Mouse (Mus musculus) neural tube, embryonic 12.5 days (tissue): Measurements from ENCODE around the gene Diras1. TPM values are rescaled to one million over a fixed set of nuclear protein-coding genes. Genes with fewer than 3 reads are reported as not detected.
A peak's percentile ranks its signal among the peaks of the same experiment; 100 is the strongest.
"Not testable (repeated sequence)": the region's sequence is repeated elsewhere in the genome, so short reads cannot be mapped to it uniquely, and the experiment has no call there.

Experiments used
- ATAC-seq: fragments of 200-750 bp; cut with Nextera tagmentation; 2 replicates; pipeline ENCODE4 v1.8.0; 2017; ENCODE audit warnings: low read depth, mild to moderate bottlenecking, moderate TSS enrichment, moderate library complexity; ENCODE audit not compliant: low FRiP score
- H3K27ac ChIP-seq: fragments of 300-500 bp; sonication (generic); 2 replicates; pipeline ENCODE4 v1.5.1; 2016
- H3K27me3 ChIP-seq: fragments of 300-500 bp; sonication (generic); replicated peaks from 2 replicates; pipeline ENCODE4 v1.6.1; 2016; ENCODE audit warnings: mild to moderate bottlenecking
- H3K36me3 ChIP-seq: fragments of 300-500 bp; sonication (generic); 2 replicates; pipeline ENCODE4 v1.6.1; 2016; ENCODE audit warnings: mild to moderate bottlenecking
- H3K4me1 ChIP-seq: fragments of 300-500 bp; sonication (generic); 2 replicates; pipeline ENCODE4 v1.6.1; 2016
- H3K4me2 ChIP-seq: fragments of 300-500 bp; sonication (generic); replicated peaks from 2 replicates; pipeline ENCODE4 v1.6.1; 2016; ENCODE audit warnings: mild to moderate bottlenecking
- H3K4me3 ChIP-seq: fragments of 300-500 bp; sonication (generic); 2 replicates; pipeline ENCODE4 v1.5.1; 2016
- H3K9ac ChIP-seq: fragments of 300-500 bp; sonication (generic); 2 replicates; pipeline ENCODE4 v1.6.1; 2016; ENCODE audit warnings: mild to moderate bottlenecking
- H3K9me3 ChIP-seq: fragments of 300-500 bp; sonication (generic); 2 replicates; pipeline ENCODE4 v1.6.1; 2016; ENCODE audit warnings: mild to moderate bottlenecking
- WGBS: fragments of 180-500 bp; shearing (Covaris S2); methylation state at CpG from one replicate; pipeline ENCODE4 v1.1.7; 2016; 5-methylcytosine and 5-hydroxymethylcytosine counted together
- polyA plus RNA-seq: library from polyadenylated mRNA; unstranded; fragments of >200 nt; fragmentation: Nextera tagmentation; extraction: Ambion mirVana; gene quantifications from 2 replicates; pipeline ENCODE4 v1.2.1, GENCODE M21; 2016

Diras1 gene
- polyA plus RNA-seq, 1 experiment from 2014 or later, result 16.6 TPM

DNA sequence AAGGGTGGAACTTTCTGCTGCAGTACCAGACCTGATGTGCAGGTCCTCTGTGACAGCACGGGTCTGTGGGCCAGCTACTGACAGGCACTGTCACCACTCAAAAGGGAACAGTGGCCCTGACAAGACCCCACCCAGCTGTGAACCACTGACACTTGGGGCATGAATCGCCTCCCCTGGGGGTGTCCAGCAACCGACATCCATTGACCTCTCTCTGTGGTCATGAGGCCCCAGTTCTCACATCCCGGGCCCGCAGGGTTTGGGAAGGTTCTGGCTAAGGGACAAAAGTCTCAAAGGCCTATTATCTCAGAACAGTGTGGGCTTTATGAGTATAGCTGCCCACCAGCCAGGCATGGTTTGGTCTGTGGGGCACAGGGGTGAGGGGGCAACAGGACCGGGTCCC is 29.7 kb upstream of the Diras1 start:
- WGBS, result 81% methylated on average over 6 of the region's 6 CpGs
- no peak overlapping the region for H3K4me2 ChIP-seq
- no peak overlapping the region for H3K9ac ChIP-seq

DNA sequence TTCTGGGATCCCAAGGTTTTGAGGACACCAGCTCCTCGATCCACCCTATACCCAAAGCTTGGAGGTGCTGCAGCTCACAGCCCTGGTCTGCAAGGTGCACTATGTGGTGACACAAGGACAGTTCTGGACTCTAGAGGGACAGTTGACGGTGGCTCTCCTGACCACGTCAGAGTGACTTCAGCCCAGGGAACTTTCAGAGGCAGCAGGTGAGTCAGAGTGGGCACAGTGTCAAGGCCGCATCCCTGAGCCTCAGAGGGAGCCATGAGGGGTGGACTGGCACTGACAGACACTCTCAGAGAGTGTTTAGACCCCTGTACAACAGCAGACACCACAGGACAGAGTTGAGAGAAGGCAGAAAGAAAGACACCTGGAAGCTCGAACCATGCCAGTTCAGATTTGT is 27.1 kb upstream of the Diras1 start:
- Histone ChIP-seq H3K4me3 (no peak overlapping the region), H3K36me3 (peaks cover 66% of the 10 kb centered on the region), H3K4me1 (peaks cover 20% of the 10 kb centered on the region), H3K9me3 (no peaks in the 10 kb centered on the region), H3K27ac (no peak overlapping the region), H3K27me3 (no peaks in the 10 kb centered on the region), H3K9ac (no peak overlapping the region), H3K4me2 (no peak overlapping the region)
- WGBS, result 93% methylated on average over 5 of the region's 5 CpGs
- no peak for ATAC-seq

More for the DNA sequence above, 29.7 kb upstream of the Diras1 start:
- H3K27me3 ChIP-seq, result no peaks in the 10 kb centered on the region
- H3K4me3 ChIP-seq, result no peak overlapping the region
- H3K36me3 ChIP-seq, result peaks cover 48% of the 10 kb centered on the region
- H3K27ac ChIP-seq, result no peak overlapping the region
- ATAC-seq, result no peak
- no peaks in the 10 kb centered on the region for H3K9me3 ChIP-seq
- peaks cover 39% of the 10 kb centered on the region for H3K4me1 ChIP-seq

DNA sequence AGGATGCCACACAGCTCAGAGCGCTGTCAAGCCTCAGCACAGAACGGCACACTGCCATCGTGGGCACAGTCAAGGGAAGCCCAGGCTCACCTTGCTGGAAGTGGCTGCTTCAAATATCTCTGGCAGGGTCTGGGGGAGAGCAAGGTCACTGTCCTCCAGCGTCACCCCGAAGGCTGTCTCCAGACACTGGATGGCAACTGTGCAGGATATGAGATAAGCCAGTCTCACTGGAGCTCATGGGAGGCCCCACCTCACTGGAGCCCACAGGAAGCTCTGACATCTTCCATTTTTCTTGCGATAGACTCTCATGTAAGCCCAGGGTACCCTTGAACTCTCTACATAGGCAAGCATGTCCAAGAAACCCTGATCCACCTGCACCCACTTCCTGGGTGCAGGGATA is 25.7 kb upstream of the Diras1 start:
- WGBS, result 97% methylated on average over 6 of the region's 6 CpGs
- Histone ChIP-seq H3K36me3 (peaks cover 76% of the 10 kb centered on the region), H3K27ac (no peak overlapping the region), H3K4me1 (peaks cover 6% of the 10 kb centered on the region; the same call in 1 of the 2 replicates), H3K27me3 (no peaks in the 10 kb centered on the region), H3K4me3 (no peak overlapping the region), H3K9ac (no peak overlapping the region), H3K4me2 (no peak overlapping the region), H3K9me3 (no peaks in the 10 kb centered on the region)
- no peak for ATAC-seq

DNA sequence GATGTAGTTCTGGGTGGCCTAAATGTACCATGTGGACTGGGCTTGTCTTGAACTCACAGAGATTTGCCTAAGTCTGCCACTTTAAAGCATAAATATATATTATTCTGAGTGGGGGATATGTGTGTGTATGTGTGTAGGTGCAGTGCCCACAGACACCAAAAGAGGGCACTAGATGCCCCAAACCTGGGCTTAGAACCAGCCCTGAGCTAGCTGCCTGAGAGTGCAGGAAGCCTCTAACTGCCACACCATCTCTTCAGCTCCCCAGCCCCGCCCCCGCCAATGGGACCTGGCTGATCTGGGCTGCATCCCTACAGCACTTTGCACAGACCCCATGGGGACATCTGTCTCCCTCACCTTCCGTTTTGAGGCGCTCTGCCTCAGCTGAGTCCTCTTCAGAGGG is 25.2 kb upstream of the Diras1 start:
- Histone ChIP-seq H3K27me3 (no peaks in the 10 kb centered on the region), H3K36me3 (peaks cover 81% of the 10 kb centered on the region), H3K4me2 (no peak overlapping the region), H3K27ac (no peak overlapping the region), H3K9me3 (no peaks in the 10 kb centered on the region), H3K4me1 (peaks cover 5% of the 10 kb centered on the region; the same call in 1 of the 2 replicates), H3K9ac (no peak overlapping the region), H3K4me3 (no peak overlapping the region)
- no peak for ATAC-seq
- 91% methylated on average over 4 of the region's 4 CpGs for WGBS

DNA sequence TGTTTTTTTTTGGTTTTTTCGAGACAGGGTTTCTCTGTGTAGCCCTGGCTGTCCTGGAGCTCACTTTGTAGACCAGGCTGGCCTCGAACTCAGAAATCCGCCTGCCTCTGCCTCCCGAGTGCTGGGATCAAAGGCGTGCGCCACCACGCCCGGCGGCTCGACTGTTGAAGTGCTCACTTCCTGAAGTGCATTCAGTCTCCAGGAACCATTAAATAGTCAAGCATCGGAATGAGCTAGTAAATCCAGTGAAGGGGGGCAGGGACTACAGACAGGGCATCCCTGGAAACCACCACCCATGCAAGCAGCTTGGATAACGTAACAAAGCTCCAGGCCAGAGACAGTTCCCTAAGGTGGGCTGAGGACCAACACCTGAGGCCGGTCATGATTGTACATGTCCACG is 19.8 kb upstream of the Diras1 start:
- H3K9me3 ChIP-seq, H3K4me3 ChIP-seq, H3K27ac ChIP-seq, ATAC-seq, H3K27me3 ChIP-seq, H3K4me2 ChIP-seq, H3K9ac ChIP-seq, H3K4me1 ChIP-seq: not testable (repeated sequence)
- H3K36me3 ChIP-seq, result peaks cover 79% of the 10 kb centered on the region
- 94% methylated on average over 14 of the region's 14 CpGs for WGBS

DNA sequence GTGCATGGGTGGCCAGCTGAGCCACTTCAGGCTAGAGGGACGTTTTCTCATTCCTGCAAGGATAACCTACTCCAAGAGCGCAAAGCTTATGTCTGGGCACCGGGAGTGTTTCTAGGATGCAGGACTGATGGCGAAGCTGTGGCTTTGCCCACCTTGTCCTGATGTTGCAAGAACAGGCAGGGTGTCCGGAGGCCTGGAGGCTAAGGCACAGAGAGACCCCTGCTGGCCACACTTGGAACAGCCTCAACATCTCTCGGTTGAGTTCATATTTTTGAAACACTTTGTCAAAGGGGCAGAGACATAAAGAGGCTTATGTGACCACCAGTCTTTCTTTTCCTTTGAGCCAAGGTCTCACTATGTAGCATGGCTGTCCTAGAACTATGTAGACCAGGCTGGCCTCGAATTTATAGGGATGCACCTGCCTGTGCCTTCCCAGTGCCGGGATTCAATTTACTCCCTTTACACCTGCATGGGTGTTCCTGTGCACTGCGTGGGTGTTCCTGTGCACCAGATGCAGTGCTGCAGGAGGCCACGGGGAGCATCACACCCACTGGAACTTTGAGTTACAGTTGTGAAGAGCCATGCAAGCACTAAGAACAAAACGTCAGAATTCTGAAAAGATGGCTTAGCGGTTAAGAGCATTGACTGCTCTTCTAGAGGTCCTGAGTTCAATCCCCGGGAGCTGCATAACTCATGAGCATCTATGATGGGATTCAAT is 16.2 kb upstream of the Diras1 start:
- Histone ChIP-seq H3K27ac (no peak overlapping the region), H3K4me1 (no peaks in the 10 kb centered on the region), H3K36me3 (peaks cover 42% of the 10 kb centered on the region), H3K27me3 (no peaks in the 10 kb centered on the region), H3K4me3 (no peak overlapping the region), H3K4me2 (no peak overlapping the region), H3K9ac (no peak overlapping the region), H3K9me3 (no peaks in the 10 kb centered on the region)
- 36% methylated on average over 13 of the region's 13 CpGs for WGBS
- ATAC-seq, result no peak

DNA sequence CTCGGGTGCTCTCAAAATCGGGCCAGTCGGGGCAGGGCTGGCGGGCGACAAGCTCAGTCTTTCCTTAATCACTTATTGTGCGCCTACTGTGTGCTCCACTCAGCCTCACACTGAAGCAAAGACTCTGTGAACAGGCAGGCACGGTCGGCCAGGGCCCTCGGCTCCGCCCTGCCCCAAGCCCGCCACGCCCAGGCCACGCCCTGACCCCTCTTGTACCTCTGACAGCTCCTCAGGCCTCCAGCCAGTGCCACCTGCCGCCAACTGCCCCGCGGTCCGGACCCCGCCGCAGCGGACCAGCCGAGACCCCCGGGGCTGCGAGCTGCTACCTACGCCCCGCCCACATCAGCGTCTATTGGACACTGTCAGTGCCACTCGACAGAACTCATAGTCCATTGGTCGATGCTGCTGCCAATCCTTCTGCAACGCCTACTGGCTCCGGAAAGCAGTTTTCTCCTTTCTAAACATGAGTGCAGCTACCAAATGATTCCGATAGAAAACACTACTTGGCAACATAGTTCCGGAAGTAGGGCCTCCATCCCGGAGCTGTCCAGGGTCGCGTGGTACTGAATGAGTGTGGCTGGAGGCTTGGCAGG is 11.6 kb upstream of the Diras1 start, which contains the start of gene Slc39a3:
Slc39a3 (minus strand) TSS at position 439 of the 593 bp plus-strand sequence.
- peak within 1 kb of the TSS; percentile 82 for H3K4me3 ChIP-seq
- H3K4me2 ChIP-seq, result peak within 1 kb of the TSS; percentile 71
- ATAC-seq, result peak; percentile 99
- H3K4me1 ChIP-seq, result peaks cover 5% of the 10 kb centered on the region; the same call in 1 of the 2 replicates
- peak within 1 kb of the TSS; percentile 73 for H3K9ac ChIP-seq
- 1% methylated on average over 35 of the region's 35 CpGs for WGBS
- no peaks in the 10 kb centered on the region for H3K27me3 ChIP-seq
- no peaks in the 10 kb centered on the region for H3K9me3 ChIP-seq
- no peak within 1 kb of the TSS for H3K27ac ChIP-seq
- H3K36me3 ChIP-seq, result peaks cover 21% of the 10 kb centered on the region

DNA sequence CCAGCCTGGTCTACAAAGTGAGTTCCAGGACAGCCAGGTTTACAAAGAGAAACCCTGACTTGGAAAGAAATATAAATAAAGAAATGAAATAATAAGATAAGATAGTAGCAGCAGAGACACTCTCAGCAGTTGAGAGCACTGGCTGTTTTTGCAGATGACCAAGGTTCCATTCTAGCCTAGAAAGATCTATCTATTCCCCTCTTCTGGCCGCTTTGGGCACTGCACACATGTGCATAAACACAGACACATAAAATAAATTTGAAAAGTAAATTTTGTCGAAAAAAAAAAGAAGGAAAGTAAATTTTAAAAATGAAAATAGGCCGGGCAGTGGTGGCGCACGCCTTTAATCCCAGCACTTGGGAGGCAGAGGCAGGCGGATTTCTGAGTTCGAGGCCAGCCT is 10.8 kb upstream of the Diras1 start:
- Histone ChIP-seq H3K27me3 (no peaks in the 10 kb centered on the region), H3K36me3 (peaks cover 29% of the 10 kb centered on the region), H3K4me2 (no peak overlapping the region), H3K4me1 (peaks cover 5% of the 10 kb centered on the region; the same call in 1 of the 2 replicates), H3K27ac (no peak overlapping the region), H3K9me3 (no peaks in the 10 kb centered on the region), H3K9ac (no peak overlapping the region), H3K4me3 (no peak overlapping the region)
- WGBS, result 76% methylated on average over 7 of the region's 7 CpGs
- no peak for ATAC-seq

DNA sequence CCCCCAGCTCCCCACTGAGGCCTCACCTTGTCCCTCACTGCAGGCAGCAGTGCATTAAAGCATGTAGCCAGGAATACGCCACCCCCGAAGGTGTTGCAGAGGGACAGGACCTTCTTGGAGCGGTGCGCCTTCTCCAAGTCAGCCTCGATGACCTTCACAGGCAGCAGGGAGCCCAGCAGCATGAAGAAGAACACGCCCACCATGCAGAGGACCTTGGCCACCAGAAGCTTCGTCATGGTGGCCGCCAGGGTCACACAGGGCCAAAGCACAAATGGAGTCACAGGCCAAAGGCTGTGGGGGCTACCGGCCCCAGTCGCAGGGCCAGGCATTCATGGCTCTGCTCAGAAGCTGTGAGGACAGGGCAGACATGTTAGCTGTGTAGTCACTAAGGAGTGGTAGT is 8.1 kb upstream of the Diras1 start:
- no peak overlapping the region for H3K27ac ChIP-seq
- 83% methylated on average over 10 of the region's 10 CpGs for WGBS
- peaks cover 9% of the 10 kb centered on the region for H3K4me1 ChIP-seq
- H3K36me3 ChIP-seq, result peaks cover 44% of the 10 kb centered on the region
- no peaks in the 10 kb centered on the region for H3K9me3 ChIP-seq
- no peak overlapping the region for H3K4me2 ChIP-seq
- H3K4me3 ChIP-seq, result no peak overlapping the region
- no peaks in the 10 kb centered on the region for H3K27me3 ChIP-seq
- no peak for ATAC-seq
- no peak overlapping the region for H3K9ac ChIP-seq

DNA sequence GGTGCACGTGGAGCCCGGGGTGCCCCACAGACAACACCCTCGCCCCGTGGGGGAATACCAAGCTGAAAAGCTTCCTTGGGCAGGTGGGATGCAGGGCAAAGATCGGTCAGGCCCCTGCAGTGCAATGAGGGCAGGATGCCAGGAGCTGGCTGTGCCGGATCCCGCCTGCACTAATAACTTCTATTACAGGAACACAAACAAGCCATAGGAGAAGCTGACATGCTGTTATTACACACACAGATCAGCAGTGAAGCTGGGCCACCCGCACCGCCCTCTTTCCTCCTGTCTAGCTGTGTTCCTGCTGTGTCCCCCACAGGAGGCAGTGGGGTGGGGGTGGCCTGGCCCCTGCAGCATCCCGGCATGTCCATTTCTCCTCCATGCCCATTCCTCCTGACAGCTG is 3.6 kb upstream of the Diras1 start:
- 77% methylated on average over 10 of the region's 10 CpGs for whole genome bisulfite sequencing
- Histone ChIP-seq H3K27ac (no peak overlapping the region), H3K4me3 (no peak overlapping the region), H3K27me3 (peaks cover 18% of the 10 kb centered on the region), H3K4me1 (peaks cover 14% of the 10 kb centered on the region), H3K9me3 (no peaks in the 10 kb centered on the region), H3K4me2 (no peak overlapping the region), H3K36me3 (peaks cover 42% of the 10 kb centered on the region), H3K9ac (no peak overlapping the region)
- ATAC-seq, result no peak

DNA sequence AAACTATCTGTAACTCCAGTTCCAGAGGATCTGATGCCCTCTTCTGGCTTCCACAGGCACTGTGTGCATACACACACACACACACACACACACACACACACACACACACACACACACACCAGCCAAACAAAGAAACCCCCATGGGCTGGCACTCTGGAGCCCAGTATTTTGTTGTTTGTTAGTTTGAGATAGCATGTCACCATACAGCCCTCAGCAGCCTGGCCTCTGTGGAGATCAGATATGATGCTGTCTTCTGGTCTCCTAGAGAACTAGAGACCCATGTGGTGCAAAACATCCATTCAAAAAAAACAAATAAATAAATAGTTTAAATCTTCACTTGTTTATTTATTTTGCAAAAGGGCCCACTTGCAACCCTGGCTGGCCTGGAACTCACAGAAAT is 2.8 kb upstream of the Diras1 start:
- H3K36me3 ChIP-seq, result peaks cover 34% of the 10 kb centered on the region
- H3K9ac ChIP-seq, result no peak overlapping the region
- no peaks in the 10 kb centered on the region for H3K9me3 ChIP-seq
- H3K4me3 ChIP-seq, result no peak overlapping the region
- no peak overlapping the region for H3K4me2 ChIP-seq
- ATAC-seq, result no peak
- H3K4me1 ChIP-seq, result peaks cover 14% of the 10 kb centered on the region
- H3K27ac ChIP-seq, result no peak overlapping the region
- H3K27me3 ChIP-seq, result peaks cover 25% of the 10 kb centered on the region

DNA sequence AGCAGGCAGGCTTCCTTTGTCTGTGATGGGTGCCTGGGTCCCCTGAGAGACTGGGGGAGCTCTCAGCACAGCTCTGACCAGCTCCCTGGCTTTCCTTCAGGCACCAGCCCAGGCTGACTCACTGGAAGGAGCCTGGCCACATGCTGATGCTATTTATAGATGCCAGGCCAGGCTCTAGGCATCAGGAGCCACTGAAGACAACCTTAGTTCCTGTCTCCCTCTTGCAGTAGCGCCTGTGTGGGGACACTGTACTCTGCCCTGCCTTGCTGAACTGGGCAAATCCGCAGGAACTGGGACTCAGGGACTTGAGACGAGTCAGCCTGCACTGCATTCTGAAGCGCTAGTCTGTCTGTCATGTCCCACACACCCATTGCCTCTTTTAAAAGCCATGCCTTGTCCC is 1.9 kb upstream of the Diras1 start:
- H3K9ac ChIP-seq, result no peak overlapping the region
- H3K27ac ChIP-seq, result no peak overlapping the region
- H3K4me2 ChIP-seq, result no peak overlapping the region
- WGBS, result 69% methylated on average over 4 of the region's 4 CpGs
- H3K36me3 ChIP-seq, result peaks cover 25% of the 10 kb centered on the region
- H3K27me3 ChIP-seq, result peaks cover 30% of the 10 kb centered on the region
- no peaks in the 10 kb centered on the region for H3K9me3 ChIP-seq
- no peak for ATAC-seq
- H3K4me1 ChIP-seq, result peaks cover 14% of the 10 kb centered on the region
- H3K4me3 ChIP-seq, result no peak overlapping the region

DNA sequence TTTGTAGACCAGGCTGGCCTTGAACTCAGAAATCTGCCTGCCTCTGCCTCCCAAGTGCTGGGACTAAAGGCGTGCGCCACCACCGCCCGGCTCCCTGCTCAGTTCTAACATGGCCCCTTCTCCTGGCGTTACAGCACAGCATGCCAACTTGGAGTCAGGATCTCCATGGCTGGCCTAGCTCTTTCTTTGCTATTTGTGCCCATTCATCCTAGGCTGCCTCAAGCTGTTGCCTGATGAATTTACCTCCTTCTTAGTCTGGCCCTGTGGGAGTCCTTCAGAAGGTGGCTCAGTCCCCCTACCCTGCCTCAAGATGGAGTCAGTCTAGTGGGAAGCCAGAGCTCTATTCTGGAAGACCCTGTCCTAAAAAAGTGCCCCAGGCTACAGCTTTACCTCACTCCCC is 1.4 kb upstream of the Diras1 start:
- no peak for ATAC-seq

More for the DNA sequence above, 1.4 kb upstream of the Diras1 start:
- H3K9me3 ChIP-seq, result no peaks in the 10 kb centered on the region
- H3K9ac ChIP-seq, result no peak overlapping the region
- no peak overlapping the region for H3K27ac ChIP-seq
- peaks cover 35% of the 10 kb centered on the region for H3K27me3 ChIP-seq
- WGBS, result 96% methylated on average over 5 of the region's 5 CpGs
- H3K4me2 ChIP-seq, result no peak overlapping the region
- no peak overlapping the region for H3K4me3 ChIP-seq
- peaks cover 21% of the 10 kb centered on the region for H3K36me3 ChIP-seq
- H3K4me1 ChIP-seq, result peaks cover 14% of the 10 kb centered on the region
